Mouse (Mus musculus) cerebellum, postnatal 14 days (tissue): Measurements from ENCODE around the gene Slc2a4.
A peak's percentile ranks its signal among the peaks of the same experiment; 100 is the strongest.
"Not testable (repeated sequence)": the region's sequence is repeated elsewhere in the genome, so short reads cannot be mapped to it uniquely, and the experiment has no call there.

Experiments used
- DNase-seq, 2 experiments: peaks; one replicate each; pipeline ENCODE4 v3.0.0; 2021; ENCODE audit warnings: mixed read lengths in 2 of 2

Gene Slc2a4

GRCm38 (mm10) chr11:69938401-69938979 is 9.5 kb downstream of the Slc2a4 start:
- DNase-seq, result no peak

GRCm38 (mm10) chr11:69937834-69938233 is 10.2 kb downstream of the Slc2a4 start:
- no peak for DNase-seq

GRCm38 (mm10) chr11:69937385-69937784 is 10.6 kb downstream of the Slc2a4 start:
- no peak for DNase-seq

- peak in 1 of 2 experiments; percentile 64 for DNase-seq
These were observed 11.2 kb downstream of the Slc2a4 start for GRCm38 (mm10) chr11:69936714-69937347.

GRCm38 (mm10) chr11:69936156-69936555 is 11.8 kb downstream of the Slc2a4 start:
- DNase-seq, result peak; percentile 48 to 70

GRCm38 (mm10) chr11:69935137-69935879 is 12.7 kb downstream of the Slc2a4 start, which contains the start of gene Ybx2:
Ybx2 (plus strand) TSS chr11:69935796.
- peak; percentile 98 to 99 for DNase-seq

GRCm38 (mm10) chr11:69934681-69935080 is 13.3 kb downstream of the Slc2a4 start:
- no peak for DNase-seq

GRCm38 (mm10) chr11:69934169-69934568 is 13.8 kb downstream of the Slc2a4 start:
- peak; percentile 96 to 99 for DNase-seq

- DNase-seq, result no peak
These were observed 14.9 kb downstream of the Slc2a4 start for GRCm38 (mm10) chr11:69933066-69933465.

- no peak for DNase-seq
These were observed 15.7 kb downstream of the Slc2a4 start for GRCm38 (mm10) chr11:69932254-69932653.

- DNase-seq, result no peak
These were observed 16.2 kb downstream of the Slc2a4 start for GRCm38 (mm10) chr11:69931769-69932168.

- no peak for DNase-seq
These were observed 16.9 kb downstream of the Slc2a4 start for GRCm38 (mm10) chr11:69930967-69931537.

- DNase-seq, result not testable (repeated sequence)
These were observed 17.8 kb downstream of the Slc2a4 start for GRCm38 (mm10) chr11:69930176-69930575.

GRCm38 (mm10) chr11:69929712-69930111 is 18.3 kb downstream of the Slc2a4 start:
- DNase-seq, result no peak

GRCm38 (mm10) chr11:69927501-69927900 is 20.5 kb downstream of the Slc2a4 start:
- DNase-seq, result no peak

GRCm38 (mm10) chr11:69922796-69923195 is 25.2 kb downstream of the Slc2a4 start:
- DNase-seq, result no peak

- no peak for DNase-seq
These were observed 25.8 kb downstream of the Slc2a4 start for GRCm38 (mm10) chr11:69922012-69922756.

- peak; percentile 100 for DNase-seq
These were observed 26.6 kb downstream of the Slc2a4 start, which contains the start of gene Eif5a for GRCm38 (mm10) chr11:69921114-69922011. Eif5a (minus strand) TSS chr11:69921958.

GRCm38 (mm10) chr11:69920266-69921031 is 27.5 kb downstream of the Slc2a4 start:
- peak; percentile 51 to 83 for DNase-seq

- DNase-seq, result peak; percentile 66 to 84
These were observed 28.2 kb downstream of the Slc2a4 start for GRCm38 (mm10) chr11:69919661-69920265.
